Mouse (Mus musculus) intestine, embryonic 15.5 days (tissue): ENCODE measurements around the gene Dok1. TPM values are rescaled to one million over a fixed set of nuclear protein-coding genes. Genes with fewer than 3 reads are reported as not detected.

Experiments
- ATAC-seq: fragments of 200-750 bp; cut with Nextera tagmentation; 2 replicates; pipeline ENCODE4 v1.8.0; 2017; ENCODE audit warnings: moderate TSS enrichment, moderate library complexity
- H3K27ac ChIP-seq: fragments of 300-500 bp; sonication (generic); 2 replicates; pipeline ENCODE4 v1.5.1; 2015; ENCODE audit warnings: mild to moderate bottlenecking, inconsistent platforms
- H3K27me3 ChIP-seq: fragments of 300-500 bp; sonication (generic); replicated peaks from 2 replicates; pipeline ENCODE4 v1.6.1; 2015; ENCODE audit warnings: inconsistent platforms
- H3K36me3 ChIP-seq: fragments of 300-500 bp; sonication (generic); 2 replicates; pipeline ENCODE4 v1.6.1; 2015; ENCODE audit warnings: inconsistent platforms
- H3K4me1 ChIP-seq: fragments of 300-500 bp; sonication (generic); replicated peaks from 2 replicates; pipeline ENCODE4 v1.6.1; 2015; ENCODE audit warnings: inconsistent platforms
- H3K4me2 ChIP-seq: fragments of 300-500 bp; sonication (generic); replicated peaks from 2 replicates; pipeline ENCODE4 v1.6.1; 2015; ENCODE audit warnings: mild to moderate bottlenecking, inconsistent platforms
- H3K4me3 ChIP-seq: fragments of 300-500 bp; sonication (generic); replicated peaks from 2 replicates; pipeline ENCODE4 v1.5.1; 2015; ENCODE audit warnings: inconsistent platforms
- H3K9ac ChIP-seq: fragments of 300-500 bp; sonication (generic); 2 replicates; pipeline ENCODE4 v1.6.1; 2015; ENCODE audit warnings: inconsistent platforms
- H3K9me3 ChIP-seq: fragments of 300-500 bp; sonication (generic); 2 replicates; pipeline ENCODE4 v1.6.1; 2016; ENCODE audit warnings: inconsistent platforms
- WGBS: fragments of 180-500 bp; shearing (Covaris S2); methylation state at CpG from one replicate; pipeline ENCODE4 v1.1.7; 2015; 5-methylcytosine and 5-hydroxymethylcytosine counted together
- polyA plus RNA-seq: library from polyadenylated mRNA; unstranded; fragments of >200 nt; fragmentation: Nextera tagmentation; extraction: Ambion mirVana; gene quantifications from 2 replicates; pipeline ENCODE4 v1.2.1, GENCODE M21; 2015

Dok1 gene
- polyA plus RNA-seq, 1 experiment from 2014 or later: 9.8 TPM

DNA sequence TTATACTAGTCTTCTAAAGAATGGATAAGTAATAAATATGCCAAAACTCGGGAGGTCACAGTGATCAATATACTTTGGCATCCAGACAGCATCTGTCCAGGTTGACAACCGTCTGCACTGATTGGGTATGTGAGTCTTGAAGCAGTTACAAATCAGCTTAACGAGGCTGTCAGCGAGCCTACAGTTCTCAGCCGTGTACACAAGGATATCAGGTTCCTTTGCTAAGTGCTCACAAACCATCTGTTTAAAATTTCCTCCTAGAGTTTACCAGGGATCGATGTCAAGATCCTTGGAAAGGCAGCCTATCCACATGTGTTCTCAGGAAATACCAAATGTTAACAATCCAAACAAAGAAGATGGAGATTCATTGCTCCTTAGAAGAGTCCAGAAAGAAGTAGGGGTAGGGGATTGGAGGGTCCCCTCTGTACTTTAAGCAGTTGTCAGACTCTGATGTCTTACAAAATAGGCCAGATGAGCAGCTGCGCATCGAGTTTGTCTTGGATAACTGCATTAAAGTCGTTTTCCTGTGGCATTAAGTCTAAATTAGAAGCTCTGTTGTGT lies 45.8 kb downstream of the Dok1 start:
- 17% methylated on average over 9 of the region's 9 CpGs for WGBS
- H3K4me3 ChIP-seq: no peak overlapping the region
- ATAC-seq: 0 out of 2 replicates have a peak, but pooled peaks have one; percentile 12
- no peaks in the 10 kb centered on the region for H3K36me3 ChIP-seq
- no peak overlapping the region for H3K27ac ChIP-seq
- H3K4me2 ChIP-seq: no peak overlapping the region
- no peak overlapping the region for H3K9ac ChIP-seq
- peaks cover 6% of the 10 kb centered on the region; the same call in 1 of the 2 replicates for H3K4me1 ChIP-seq
- no peaks in the 10 kb centered on the region for H3K9me3 ChIP-seq
- H3K27me3 ChIP-seq: no peaks in the 10 kb centered on the region

Other genes starting within 250 kb of the Dok1 start
- gene Sema4f, start 93.7 kb downstream of the Dok1 start, polyA plus RNA-seq: 1.5 and 1.7 TPM in 2 replicates
- 0.26 and 0.78 TPM in 2 replicates for gene M1ap, start 86.6 kb downstream of the Dok1 start, polyA plus RNA-seq
- 12.7 and 14.2 TPM in 2 replicates for gene Loxl3, start 702 bp upstream of the Dok1 start, polyA plus RNA-seq
- gene Aup1, start 21.1 kb upstream of the Dok1 start, polyA plus RNA-seq: 212 and 228 TPM in 2 replicates
- gene Htra2, start 21.8 kb upstream of the Dok1 start, polyA plus RNA-seq: 72.2 and 86.5 TPM in 2 replicates
- 14.0 and 14.9 TPM in 2 replicates for gene Dqx1, start 24.4 kb upstream of the Dok1 start, polyA plus RNA-seq
- 18.1 and 22.5 TPM in 2 replicates for gene Tlx2, start 36.8 kb upstream of the Dok1 start, polyA plus RNA-seq
- 29.4 and 31.5 TPM in 2 replicates for gene Pcgf1, start 44.4 kb upstream of the Dok1 start, polyA plus RNA-seq
- gene Lbx2, start 52.9 kb upstream of the Dok1 start, polyA plus RNA-seq: 0.35 and 0.49 TPM in 2 replicates
- gene Ccdc142, start 68.1 kb upstream of the Dok1 start, polyA plus RNA-seq: 2.6 and 3.5 TPM in 2 replicates
- gene Gm42688, start 68.1 kb upstream of the Dok1 start, polyA plus RNA-seq: 2.3 and 2.4 TPM in 2 replicates
- 123 and 135 TPM in 2 replicates for gene Mrpl53, start 75.6 kb upstream of the Dok1 start, polyA plus RNA-seq
- 56.3 and 63.0 TPM in 2 replicates for gene Mogs, start 82.0 kb upstream of the Dok1 start, polyA plus RNA-seq
- 79.6 and 89.1 TPM in 2 replicates for gene Wbp1, start 88.1 kb upstream of the Dok1 start, polyA plus RNA-seq
- 9.0 and 9.4 TPM in 2 replicates for gene Ino80b, start 92.0 kb upstream of the Dok1 start, polyA plus RNA-seq
- gene Rtkn, start 102.0 kb upstream of the Dok1 start, polyA plus RNA-seq: 23.6 and 26.4 TPM in 2 replicates
- 3.0 and 3.9 TPM in 2 replicates for gene Wdr54, start 122.9 kb upstream of the Dok1 start, polyA plus RNA-seq
- 1.4 and 2.0 TPM in 2 replicates for gene 1700003E16Rik, start 122.9 kb upstream of the Dok1 start, polyA plus RNA-seq
- 82.1 and 84.6 TPM in 2 replicates for gene Dctn1, start 132.4 kb upstream of the Dok1 start, polyA plus RNA-seq
- 0.39 and 0.41 TPM in 2 replicates for gene Slc4a5, start 186.4 kb upstream of the Dok1 start, polyA plus RNA-seq